Mouse (Mus musculus): ENCODE measurements around the gene Arhgef10l.

DNA sequence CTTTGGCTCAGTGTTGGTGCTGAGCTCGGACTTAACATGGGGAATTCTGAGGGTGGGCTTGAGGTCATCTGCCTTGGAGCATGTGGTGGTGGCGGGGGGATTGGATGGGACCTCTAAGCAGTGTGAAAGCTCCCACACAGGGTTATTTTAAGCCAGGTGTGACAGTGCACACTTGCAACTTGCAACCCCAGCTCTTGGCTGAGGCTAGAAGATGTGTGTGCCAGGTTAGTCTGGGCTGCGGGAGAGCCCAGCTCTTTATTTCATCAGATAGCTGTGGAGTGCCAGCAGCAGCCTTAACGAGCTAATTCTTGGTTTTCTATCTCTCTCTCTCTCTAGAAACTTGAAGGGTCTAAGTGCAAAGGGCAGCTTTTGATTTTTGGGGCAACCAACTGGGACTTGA lies 41.8 kb upstream of the Arhgef10l start:
- TF ChIP-seq USF1 (IDR thresholded peaks at IDR 0.05; ENCODE audit: low read depth), result no peak
- no peak for TF ChIP-seq TCF12 (IDR thresholded peaks at IDR 0.05; ENCODE audit: insufficient read depth, poor library complexity, severe bottlenecking)
- TF ChIP-seq POLR2AphosphoS2 (IDR thresholded peaks at IDR 0.05; ENCODE audit: insufficient read length, low read depth), result no peak
- TF ChIP-seq POLR2A (IDR thresholded peaks at IDR 0.05; ENCODE audit: insufficient read length, low read depth), result no peak
- no peak for TF ChIP-seq MYOD1 (IDR thresholded peaks at IDR 0.05; ENCODE audit: control insufficient read depth in 1 of 3, insufficient read length in 2 of 3, low read depth in 2 of 3)
- TF ChIP-seq CEBPB (IDR thresholded peaks at IDR 0.05; ENCODE audit: insufficient read depth, poor library complexity, severe bottlenecking), result no peak
- no peak for TF ChIP-seq MAX (IDR thresholded peaks at IDR 0.05; ENCODE audit: low read depth)
- TF ChIP-seq E2F4 (IDR thresholded peaks at IDR 0.05; ENCODE audit: insufficient read depth), result no peak
- no peak for TF ChIP-seq TCF3 (IDR thresholded peaks at IDR 0.05; ENCODE audit: insufficient read length, low read depth)
